Mouse (Mus musculus): ENCODE measurements around the gene Cxcr2.

Cxcr2 gene

DNA sequence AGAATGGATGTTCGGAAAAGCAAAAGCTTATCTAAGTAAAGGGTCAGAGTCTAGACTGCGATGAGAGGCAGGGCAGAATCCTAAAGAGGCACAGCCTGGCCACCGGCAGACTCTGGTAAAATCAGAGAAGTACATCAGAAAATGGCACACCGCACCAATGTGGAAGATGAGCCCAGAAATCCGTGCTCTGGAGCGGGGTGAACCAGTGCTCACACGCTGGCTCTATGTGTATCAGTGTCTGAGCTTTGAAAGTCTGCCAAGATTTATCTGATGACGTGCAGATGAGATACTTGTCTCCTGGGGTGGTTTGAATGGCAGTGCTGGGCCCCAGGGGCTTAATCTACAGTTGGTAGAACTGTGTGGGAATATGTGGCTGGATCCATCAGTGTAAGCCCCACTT is 45.3 kb downstream of the Cxcr2 start:
- DNase-seq: no peak

DNA sequence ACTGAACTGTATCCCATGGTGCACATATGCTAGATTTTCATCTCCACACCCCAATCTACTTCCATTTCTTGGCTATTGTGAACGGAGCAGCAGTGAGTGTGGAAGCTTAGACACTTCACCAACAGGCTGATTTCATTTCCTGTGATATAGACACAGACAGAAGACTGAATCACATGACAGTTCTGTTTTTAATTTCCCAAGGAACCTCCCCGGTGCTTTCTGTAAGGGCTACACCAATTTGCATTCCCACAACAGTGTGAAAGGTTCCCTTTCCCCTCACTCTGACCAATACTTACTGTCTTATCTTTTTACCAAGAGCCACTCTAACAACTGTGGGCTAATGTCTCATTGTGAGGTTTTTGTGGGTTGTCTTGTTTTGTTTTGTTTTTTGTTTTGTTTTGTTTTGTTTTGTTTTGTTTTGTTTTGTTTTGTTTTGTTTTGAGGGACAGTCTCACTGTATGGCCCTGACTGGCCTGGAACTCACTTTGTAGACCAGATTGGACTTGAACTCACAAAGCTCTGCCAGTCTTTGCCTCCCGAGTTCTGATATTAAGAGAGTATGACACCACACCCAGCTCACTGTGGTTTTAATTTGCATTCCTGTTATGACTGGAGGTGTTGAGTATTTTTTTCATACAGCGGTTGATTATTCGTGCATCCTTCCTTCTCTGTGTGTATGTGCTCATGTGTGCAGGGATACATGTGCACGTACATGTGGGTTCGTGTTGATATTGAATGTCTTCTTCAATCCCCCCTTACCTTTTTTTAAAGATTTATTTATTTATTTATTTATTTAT is 47.5 kb downstream of the Cxcr2 start:
- no peak for DNase-seq

DNA sequence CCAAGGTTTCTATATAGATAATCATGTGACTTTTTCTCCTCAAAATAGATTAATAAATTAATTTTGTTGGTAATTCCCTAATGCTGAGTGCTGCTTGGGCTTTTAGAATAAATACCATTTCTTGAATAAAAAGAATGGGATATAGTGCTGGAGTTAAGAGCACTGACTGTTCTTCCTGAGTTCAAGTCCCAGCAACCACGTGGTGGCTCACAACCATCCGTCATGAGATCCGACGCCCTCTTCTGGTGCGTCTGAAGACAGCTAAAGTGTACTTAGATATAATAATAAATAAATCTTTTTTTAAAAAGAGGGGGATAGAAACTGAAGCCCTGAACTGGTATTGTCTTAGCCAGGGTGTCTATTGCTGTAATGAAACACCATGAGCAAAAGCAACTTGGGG is 49.7 kb downstream of the Cxcr2 start:
- no peak for DNase-seq

DNA sequence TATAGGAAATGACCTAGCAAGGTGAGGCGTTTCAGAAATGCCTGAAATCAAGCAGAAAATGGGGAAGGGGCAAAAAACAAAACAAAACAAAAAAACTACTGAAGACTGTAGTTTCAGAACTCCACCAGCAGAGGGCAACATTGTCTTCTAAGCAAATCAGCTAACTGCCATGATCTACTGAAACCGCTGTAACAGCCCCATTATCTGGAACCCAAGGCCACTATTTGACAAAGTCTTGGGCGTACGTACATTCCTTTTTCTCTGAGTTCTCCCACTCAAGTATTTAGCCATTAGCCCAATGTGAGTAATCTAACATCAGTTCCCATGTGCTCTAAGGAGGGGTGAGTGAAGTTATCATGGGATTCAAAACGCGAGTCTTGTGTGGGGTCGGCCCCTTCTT is 52.1 kb downstream of the Cxcr2 start:
- peak; percentile 12 to 29 for DNase-seq

DNA sequence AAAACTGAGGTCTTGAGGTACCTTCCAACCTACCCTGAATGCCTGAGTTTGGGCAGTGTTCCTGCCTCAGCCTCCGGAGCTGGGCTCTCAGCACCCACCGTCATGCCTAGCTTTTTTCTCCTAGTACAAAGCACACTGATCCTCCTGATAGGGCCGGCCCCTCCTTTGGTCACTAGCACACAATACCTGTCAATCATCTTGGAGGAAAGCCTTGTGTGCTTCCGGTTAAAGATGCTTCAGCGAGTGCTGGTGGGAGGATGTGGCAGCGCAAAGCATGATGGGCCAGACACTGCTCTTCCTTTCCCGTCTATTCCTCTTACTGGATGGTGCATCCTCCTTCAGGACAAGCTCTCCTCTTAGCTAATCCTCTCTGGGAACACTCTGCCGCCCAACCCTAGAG is 52.9 kb downstream of the Cxcr2 start:
- DNase-seq: no peak

DNA sequence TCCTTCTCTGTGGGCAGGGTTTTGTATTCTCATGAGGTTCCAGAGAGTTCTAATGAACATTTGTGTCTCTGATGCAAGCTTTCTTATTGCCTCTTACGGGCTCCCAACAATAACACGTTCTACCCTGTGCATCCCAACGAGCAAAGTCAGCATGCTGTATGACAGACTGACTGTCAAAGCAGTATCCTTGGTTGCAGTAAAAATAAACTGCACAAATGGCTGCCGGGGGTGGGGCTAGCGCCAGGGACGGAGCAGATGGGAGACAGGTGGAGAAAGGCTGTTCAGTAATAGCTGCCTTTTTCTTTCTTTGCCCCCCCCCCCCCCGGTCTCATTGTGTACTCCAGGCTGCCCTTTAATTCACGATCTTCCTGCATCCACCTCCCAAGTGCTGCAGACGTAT is 54.1 kb downstream of the Cxcr2 start:
- peak in 1 of 2 experiments; percentile 45 for DNase-seq

DNA sequence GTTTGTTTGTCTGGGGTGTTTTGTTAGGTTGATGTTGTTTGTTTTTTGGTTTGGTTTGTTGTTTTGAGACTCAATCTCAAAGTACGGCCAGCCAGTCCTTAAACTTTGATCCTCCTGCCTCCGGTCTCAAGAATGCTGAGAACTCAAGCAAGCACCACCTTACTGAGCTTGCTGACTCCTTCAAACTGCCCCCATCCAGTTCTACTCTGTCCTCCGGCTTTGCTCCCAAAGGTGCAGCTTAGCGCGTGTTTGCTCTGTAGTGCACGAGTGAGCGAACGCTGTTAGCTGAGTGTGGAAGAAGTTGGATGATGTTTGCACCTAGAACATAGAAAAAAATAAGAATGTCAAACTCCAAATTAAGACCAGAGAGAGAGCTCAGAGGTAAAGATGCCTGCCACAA is 55.2 kb downstream of the Cxcr2 start:
- DNase-seq: no peak
